Mouse (Mus musculus): ENCODE results near the gene Meaf6. TPM values are rescaled to one million over a fixed set of nuclear protein-coding genes. Genes with fewer than 3 reads are reported as not detected.

Gene Meaf6
- total and polyA plus RNA-seq, 3 experiments = 17.6 to 21.6 (median 21.2) TPM

GRCm38 (mm10) chr4:125101334-125101733, 16.4 kb downstream of the Meaf6 start:
- no peaks in the 10 kb centered on the region for H3K79me2 ChIP-seq (replicated peaks; ENCODE audit: control insufficient read depth, insufficient read depth, low read length)
- no peak overlapping the region for H3K9ac ChIP-seq (ENCODE audit: low read depth, low read length)
- intact Hi-C loops (cut with DNase I) = no loop called here
- no peak overlapping the region for H3K27ac ChIP-seq
- no peak for DNase-seq
- H3K4me3 ChIP-seq = no peak overlapping the region
- no peaks in the 10 kb centered on the region for H3K4me1 ChIP-seq (ENCODE audit: control insufficient read depth, insufficient read depth, low read length)
- no peaks in the 10 kb centered on the region for H3K36me3 ChIP-seq (ENCODE audit: control insufficient read depth, insufficient read depth, low read length)
- TF ChIP-seq CTCF (IDR thresholded peaks at IDR 0.05) (no peak), POLR2A (IDR thresholded peaks at IDR 0.05; ENCODE audit: insufficient read depth, low read depth, low read length) (no peak), EP300 (IDR thresholded peaks at IDR 0.05; ENCODE audit: insufficient read depth, low read depth, low read length) (no peak)
- H3K27me3 ChIP-seq (ENCODE audit: control insufficient read depth, insufficient read depth, low read length) = no peaks in the 10 kb centered on the region
- 63% methylated on average over 13 of the region's 13 CpGs for WGBS

GRCm38 (mm10) chr4:125105354-125105753, 20.4 kb downstream of the Meaf6 start:
- TF ChIP-seq EP300 (IDR thresholded peaks at IDR 0.05; ENCODE audit: insufficient read depth, low read depth, low read length) (no peak), POLR2A (IDR thresholded peaks at IDR 0.05; ENCODE audit: insufficient read depth, low read depth, low read length) (no peak), CTCF (IDR thresholded peaks at IDR 0.05) (no peak)
- no peaks in the 10 kb centered on the region for H3K27me3 ChIP-seq (ENCODE audit: control insufficient read depth, insufficient read depth, low read length)
- no peak overlapping the region for H3K4me3 ChIP-seq
- intact Hi-C loops (cut with DNase I) = no loop called here
- H3K36me3 ChIP-seq (ENCODE audit: control insufficient read depth, insufficient read depth, low read length) = no peaks in the 10 kb centered on the region
- 81% methylated on average over 9 of the region's 9 CpGs for WGBS
- no peak overlapping the region for H3K9ac ChIP-seq (ENCODE audit: low read depth, low read length)
- H3K4me1 ChIP-seq (ENCODE audit: control insufficient read depth, insufficient read depth, low read length) = no peaks in the 10 kb centered on the region
- H3K27ac ChIP-seq = no peak overlapping the region
- no peaks in the 10 kb centered on the region for H3K79me2 ChIP-seq (replicated peaks; ENCODE audit: control insufficient read depth, insufficient read depth, low read length)
- DNase-seq = no peak

- intact Hi-C loops (cut with DNase I) = no loop called here
- H3K36me3 ChIP-seq (ENCODE audit: control insufficient read depth, insufficient read depth, low read length) = no peaks in the 10 kb centered on the region
- no peak overlapping the region for H3K9ac ChIP-seq (ENCODE audit: low read depth, low read length)
- H3K79me2 ChIP-seq (replicated peaks; ENCODE audit: control insufficient read depth, insufficient read depth, low read length) = no peaks in the 10 kb centered on the region
- DNase-seq = peak; percentile 84 to 90
- no peaks in the 10 kb centered on the region for H3K27me3 ChIP-seq (ENCODE audit: control insufficient read depth, insufficient read depth, low read length)
- peak overlapping the region; percentile 47 for H3K27ac ChIP-seq
- H3K4me3 ChIP-seq = no peak overlapping the region
- no peak for TF ChIP-seq POLR2A (IDR thresholded peaks at IDR 0.05; ENCODE audit: insufficient read depth, low read depth, low read length)
- TF ChIP-seq CTCF (IDR thresholded peaks at IDR 0.05) = peak; percentile 95
- TF ChIP-seq EP300 (IDR thresholded peaks at IDR 0.05; ENCODE audit: insufficient read depth, low read depth, low read length) = peak; percentile 39; the same call in 1 of the 2 replicates
- WGBS = 12% methylated on average over 6 of the region's 6 CpGs
- H3K4me1 ChIP-seq (ENCODE audit: control insufficient read depth, insufficient read depth, low read length) = peaks cover 6% of the 10 kb centered on the region
Measured at GRCm38 (mm10) chr4:125114638-125115037, 29.7 kb downstream of the Meaf6 start.

- Histone ChIP-seq H3K36me3 (ENCODE audit: control insufficient read depth, insufficient read depth, low read length) (no peaks in the 10 kb centered on the region), H3K9ac (ENCODE audit: low read depth, low read length) (no peak overlapping the region), H3K27me3 (ENCODE audit: control insufficient read depth, insufficient read depth, low read length) (no peaks in the 10 kb centered on the region), H3K4me3 (no peak overlapping the region), H3K4me1 (ENCODE audit: control insufficient read depth, insufficient read depth, low read length) (peaks cover 6% of the 10 kb centered on the region), H3K27ac (peak overlapping the region; percentile 47), H3K79me2 (replicated peaks; ENCODE audit: control insufficient read depth, insufficient read depth, low read length) (no peaks in the 10 kb centered on the region)
- intact Hi-C loops (cut with DNase I) = no loop called here
- no peak for DNase-seq
- no peak for TF ChIP-seq CTCF (IDR thresholded peaks at IDR 0.05)
- TF ChIP-seq POLR2A (IDR thresholded peaks at IDR 0.05; ENCODE audit: insufficient read depth, low read depth, low read length) = no peak
- WGBS = 73% methylated on average over 4 of the region's 4 CpGs
Measured at GRCm38 (mm10) chr4:125115081-125115480, 30.1 kb downstream of the Meaf6 start.

- Histone ChIP-seq H3K4me3 (no peak overlapping the region), H3K27ac (peak overlapping the region; percentile 51)
Measured at GRCm38 (mm10) chr4:125115710-125116089, 30.8 kb downstream of the Meaf6 start.

GRCm38 (mm10) chr4:125116090-125116861, 31.3 kb downstream of the Meaf6 start:
- 52% methylated on average over 9 of the region's 9 CpGs for WGBS
- intact Hi-C loops (cut with DNase I) = no loop called here
- peak overlapping the region; percentile 51 for H3K27ac ChIP-seq
- no peak overlapping the region for H3K4me3 ChIP-seq
- DNase-seq = peak; percentile 66 to 82
- no peaks in the 10 kb centered on the region for H3K27me3 ChIP-seq (ENCODE audit: control insufficient read depth, insufficient read depth, low read length)
- TF ChIP-seq POLR2A (IDR thresholded peaks at IDR 0.05; ENCODE audit: insufficient read depth, low read depth, low read length) (0 out of 2 replicates have a peak, but pooled peaks have one; percentile 19), CTCF (IDR thresholded peaks at IDR 0.05) (no peak)
- H3K9ac ChIP-seq (ENCODE audit: low read depth, low read length) = no peak overlapping the region
- peaks cover 6% of the 10 kb centered on the region for H3K4me1 ChIP-seq (ENCODE audit: control insufficient read depth, insufficient read depth, low read length)
- no peaks in the 10 kb centered on the region for H3K36me3 ChIP-seq (ENCODE audit: control insufficient read depth, insufficient read depth, low read length)
- no peaks in the 10 kb centered on the region for H3K79me2 ChIP-seq (replicated peaks; ENCODE audit: control insufficient read depth, insufficient read depth, low read length)

More at GRCm38 (mm10) chr4:125115710-125116089, 30.8 kb downstream of the Meaf6 start:
- TF ChIP-seq EP300 (IDR thresholded peaks at IDR 0.05; ENCODE audit: insufficient read depth, low read depth, low read length) (no peak), CTCF (IDR thresholded peaks at IDR 0.05) (no peak), POLR2A (IDR thresholded peaks at IDR 0.05; ENCODE audit: insufficient read depth, low read depth, low read length) (no peak)
- intact Hi-C loops (cut with DNase I) = no loop called here
- WGBS = 57% methylated on average over 6 of the region's 6 CpGs
- Histone ChIP-seq H3K4me1 (ENCODE audit: control insufficient read depth, insufficient read depth, low read length) (peaks cover 6% of the 10 kb centered on the region), H3K79me2 (replicated peaks; ENCODE audit: control insufficient read depth, insufficient read depth, low read length) (no peaks in the 10 kb centered on the region), H3K9ac (ENCODE audit: low read depth, low read length) (no peak overlapping the region), H3K27me3 (ENCODE audit: control insufficient read depth, insufficient read depth, low read length) (no peaks in the 10 kb centered on the region), H3K36me3 (ENCODE audit: control insufficient read depth, insufficient read depth, low read length) (no peaks in the 10 kb centered on the region)
- peak; percentile 45 to 47 for DNase-seq

Measured in heart, adult 2 months (tissue).